ENCODE assay signal across 30 mouse cellular contexts in genomic region chr10:10085934-10086333, GRCm38 (mm10).
DNase-seq lines count a peak whose midpoint lies in the region; ATAC-seq and TF ChIP-seq lines count a peak whose summit lies in the region.
"Had no signal": no experiment of that assay in that cellular context is flagged by ENCODE, and none has a peak within 500 bp of the region (broad histone marks: within the 10 kb centered on the region; RNA-seq: fewer than 3 reads in every experiment).

No protein-coding gene starts in this region.

- H3K36me3 ChIP-seq in forebrain, postnatal 0 days (ENCODE audit: insufficient read depth): no peaks in the 10 kb centered on the region
- no peaks in the 10 kb centered on the region for H3K36me3 ChIP-seq in forebrain, embryonic 11.5 days (ENCODE audit: control insufficient read depth, insufficient read depth, low read length)
- H3K36me3 ChIP-seq in midbrain, embryonic 16.5 days (ENCODE audit: control insufficient read depth, insufficient read depth, low read length): no peaks in the 10 kb centered on the region
- H3K36me3 ChIP-seq in midbrain, embryonic 13.5 days: no peaks in the 10 kb centered on the region
- H3K36me3 ChIP-seq: embryonic facial prominence, embryonic 12.5 days; embryonic facial prominence, embryonic 15.5 days; G1E; heart, embryonic 12.5 days; heart, embryonic 15.5 days had no signal

- H3K9ac ChIP-seq in forebrain, postnatal 0 days: no peak overlapping the region
- H3K9ac ChIP-seq in forebrain, embryonic 11.5 days (ENCODE audit: low read length): no peak overlapping the region
- H3K9ac ChIP-seq in midbrain, embryonic 16.5 days (ENCODE audit: low read depth, low read length): no peak overlapping the region
- no peak overlapping the region for H3K9ac ChIP-seq in midbrain, embryonic 13.5 days (replicated peaks)
- H3K9ac ChIP-seq: embryonic facial prominence, embryonic 12.5 days; embryonic facial prominence, embryonic 15.5 days; forebrain, embryonic 13.5 days; heart, embryonic 12.5 days; heart, embryonic 15.5 days; hindbrain, embryonic 14.5 days had no signal

- H3K27me3 ChIP-seq in forebrain, postnatal 0 days (ENCODE audit: insufficient read depth, low read length): no peaks in the 10 kb centered on the region
- no peaks in the 10 kb centered on the region for H3K27me3 ChIP-seq in forebrain, embryonic 11.5 days (ENCODE audit: control insufficient read depth, insufficient read depth, low read length)
- no peaks in the 10 kb centered on the region for H3K27me3 ChIP-seq in midbrain, embryonic 16.5 days (ENCODE audit: control insufficient read depth, insufficient read depth, low read depth, low read length)
- no peaks in the 10 kb centered on the region for H3K27me3 ChIP-seq in midbrain, embryonic 13.5 days
- H3K27me3 ChIP-seq: CH12.LX; embryonic facial prominence, embryonic 12.5 days; embryonic facial prominence, embryonic 15.5 days; forebrain, embryonic 13.5 days; heart, embryonic 12.5 days; heart, embryonic 15.5 days had no signal

- 52% methylated on average over 4 of the region's 4 CpGs for WGBS in forebrain, postnatal 0 days
- WGBS in forebrain, embryonic 11.5 days: 87% methylated on average over 4 of the region's 4 CpGs
- 50% methylated on average over 4 of the region's 4 CpGs for WGBS in midbrain, embryonic 16.5 days
- 66% methylated on average over 4 of the region's 4 CpGs for WGBS in midbrain, embryonic 13.5 days

- TF ChIP-seq CTCF in forebrain, postnatal 0 days (IDR thresholded peaks at IDR 0.05; ENCODE audit: low read depth): no peak
- TF ChIP-seq CTCF in left cerebral cortex, adult 2 months (IDR thresholded peaks at IDR 0.05): no peak

- DNase-seq in forebrain, postnatal 0 days: peak; percentile 45
- DNase-seq in forebrain, embryonic 11.5 days (ENCODE audit: low spot score): no peak
- no peak for DNase-seq in left cerebral cortex, adult 2 months (ENCODE audit: extremely low spot score in 1 of 2, low spot score in 2 of 2)
- no peak for DNase-seq in left cerebral cortex, adult 18-20 months (ENCODE audit: low spot score in 2 of 2)
- no peak for DNase-seq in heart, postnatal 25 days (ENCODE audit: low spot score)
- DNase-seq: adrenal gland, postnatal 14 days; B cell, adult 2 months; cerebellum, adult 11 months; cerebellum, adult 2 months; cerebellum, adult 9-11 months; cerebellum, postnatal 25 days; gastrocnemius, adult 2 months; gastrocnemius, postnatal 14 days; heart, adult 11 months; heart, postnatal 10 days; heart, postnatal 4 days had no signal

- no peaks in the 10 kb centered on the region for H3K9me3 ChIP-seq in forebrain, postnatal 0 days (ENCODE audit: low read length)
- no peaks in the 10 kb centered on the region for H3K9me3 ChIP-seq in forebrain, embryonic 11.5 days (ENCODE audit: control insufficient read depth, low read length)
- no peaks in the 10 kb centered on the region for H3K9me3 ChIP-seq in midbrain, embryonic 16.5 days (replicated peaks; ENCODE audit: control insufficient read depth, low read length, poor library complexity, severe bottlenecking)
- H3K9me3 ChIP-seq in midbrain, embryonic 13.5 days: no peaks in the 10 kb centered on the region
- H3K9me3 ChIP-seq: embryonic facial prominence, embryonic 12.5 days; embryonic facial prominence, embryonic 15.5 days; forebrain, embryonic 13.5 days; G1E; heart, embryonic 12.5 days; heart, embryonic 15.5 days had no signal

- no peak overlapping the region; the same call in 1 of the 2 replicates for H3K27ac ChIP-seq in forebrain, postnatal 0 days (ENCODE audit: low read depth, low read length)
- H3K27ac ChIP-seq in forebrain, embryonic 11.5 days (ENCODE audit: low read depth, low read length): no peak overlapping the region
- H3K27ac ChIP-seq in left cerebral cortex, adult 2 months: peak overlapping the region; percentile 15
- H3K27ac ChIP-seq in midbrain, embryonic 16.5 days (ENCODE audit: low read length): peak overlapping the region; percentile 32; the same call in 1 of the 2 replicates
- H3K27ac ChIP-seq in midbrain, embryonic 13.5 days: no peak overlapping the region
- H3K27ac ChIP-seq: embryonic facial prominence, embryonic 12.5 days; embryonic facial prominence, embryonic 15.5 days; forebrain, embryonic 13.5 days; gastrocnemius, adult 2 months; heart, embryonic 15.5 days; hindbrain, embryonic 14.5 days; hindbrain, postnatal 0 days had no signal

- H3K4me1 ChIP-seq in forebrain, postnatal 0 days (ENCODE audit: insufficient read depth): no peaks in the 10 kb centered on the region
- H3K4me1 ChIP-seq in forebrain, embryonic 11.5 days (replicated peaks; ENCODE audit: control insufficient read depth, insufficient read depth, low read length): no peaks in the 10 kb centered on the region
- no peaks in the 10 kb centered on the region for H3K4me1 ChIP-seq in midbrain, embryonic 16.5 days (ENCODE audit: control insufficient read depth, insufficient read depth, low read length)
- H3K4me1 ChIP-seq in midbrain, embryonic 13.5 days (replicated peaks): no peaks in the 10 kb centered on the region
- H3K4me1 ChIP-seq: embryonic facial prominence, embryonic 12.5 days; embryonic facial prominence, embryonic 15.5 days; forebrain, embryonic 13.5 days; heart, embryonic 12.5 days; heart, embryonic 15.5 days had no signal

- H3K4me3 ChIP-seq in forebrain, postnatal 0 days (ENCODE audit: low read depth, low read length): no peak overlapping the region
- no peak overlapping the region for H3K4me3 ChIP-seq in forebrain, embryonic 11.5 days (ENCODE audit: low read depth, low read length)
- no peak overlapping the region for H3K4me3 ChIP-seq in left cerebral cortex, adult 2 months
- H3K4me3 ChIP-seq in midbrain, embryonic 16.5 days (ENCODE audit: low read depth, low read length): no peak overlapping the region
- H3K4me3 ChIP-seq in midbrain, embryonic 13.5 days (replicated peaks): no peak overlapping the region
- H3K4me3 ChIP-seq: embryonic facial prominence, embryonic 12.5 days; embryonic facial prominence, embryonic 15.5 days; forebrain, embryonic 13.5 days; gastrocnemius, adult 2 months; heart, embryonic 12.5 days; heart, embryonic 15.5 days had no signal

- H3K4me2 ChIP-seq in forebrain, postnatal 0 days (ENCODE audit: low read depth): no peak overlapping the region
- no peak overlapping the region for H3K4me2 ChIP-seq in forebrain, embryonic 11.5 days (ENCODE audit: low read depth, low read length, severe bottlenecking)
- no peak overlapping the region for H3K4me2 ChIP-seq in midbrain, embryonic 16.5 days (ENCODE audit: low read length)
- H3K4me2 ChIP-seq in midbrain, embryonic 13.5 days (replicated peaks): no peak overlapping the region
- H3K4me2 ChIP-seq: embryonic facial prominence, embryonic 12.5 days; embryonic facial prominence, embryonic 15.5 days; forebrain, embryonic 13.5 days; heart, embryonic 12.5 days; heart, embryonic 15.5 days; hindbrain, embryonic 14.5 days had no signal

- peak; percentile 89 for ATAC-seq in forebrain, postnatal 0 days
- no peak for ATAC-seq in forebrain, embryonic 11.5 days (replicated peaks; ENCODE audit: low FRiP score)
- ATAC-seq in midbrain, embryonic 16.5 days: no peak
- no peak for ATAC-seq in midbrain, embryonic 13.5 days
- ATAC-seq: forebrain, embryonic 13.5 days; hindbrain, postnatal 0 days; inflammation-experienced regulatory T-cells, adult 6 months; intestine, embryonic 16.5 days; Patski had no signal

- intact Hi-C loops in left cerebral cortex, adult 2 months (cut with DNase I): no loop called here
- intact Hi-C loops in heart, postnatal 25 days (cut with DNase I): no loop called here

Comparison
In these comparisons a context has a peak if more than half of its experiments do, and no peak if none do; other contexts are left out.
1. H3K27ac ChIP-seq: peak in left cerebral cortex, adult 2 months (single experiment) and midbrain, embryonic 16.5 days (single experiment); none in forebrain, postnatal 0 days (single experiment), forebrain, embryonic 11.5 days (single experiment) and midbrain, embryonic 13.5 days (single experiment).